ENCODE assay signal across 10 mouse cellular contexts in genomic region chr17:46874133-46874532, GRCm38 (mm10). TPM values are rescaled to one million over a fixed set of nuclear protein-coding genes. Genes with fewer than 3 reads are reported as not detected.
DNase-seq lines count a peak whose midpoint lies in the region; ATAC-seq lines count a peak whose summit lies in the region.
"Had no signal": no experiment of that assay in that cellular context is flagged by ENCODE, and none has a peak within 500 bp of the region (broad histone marks: within the 10 kb centered on the region; RNA-seq: fewer than 3 reads in every experiment).

No protein-coding gene starts in this region.

- peaks cover 35% of the 10 kb centered on the region for H3K4me1 ChIP-seq in hindbrain, embryonic 10.5 days (replicated peaks)
- no peaks in the 10 kb centered on the region; the same call in 1 of the 2 replicates for H3K4me1 ChIP-seq in hindbrain, embryonic 11.5 days (replicated peaks; ENCODE audit: control insufficient read depth, insufficient read depth, low read length)
- H3K4me1 ChIP-seq in heart, embryonic 11.5 days (ENCODE audit: control insufficient read depth, insufficient read depth, low read length): peaks cover 16% of the 10 kb centered on the region
- peaks cover 20% of the 10 kb centered on the region for H3K4me1 ChIP-seq in midbrain, embryonic 10.5 days

- DNase-seq in hindbrain, embryonic 10.5 days (ENCODE audit: low spot score): no peak
- no peak for DNase-seq in hindbrain, embryonic 11.5 days (ENCODE audit: low spot score)
- DNase-seq in NIH3T3 (ENCODE audit: low read depth): peak; percentile 79
- DNase-seq in kidney, postnatal 25 days: peak; percentile 48 to 73
- DNase-seq in natural killer cell, adult 2 months (ENCODE audit: low spot score in 2 of 2): no peak
- DNase-seq in midbrain, embryonic 10.5 days (ENCODE audit: low spot score): no peak
- DNase-seq in layer of hippocampus, adult 18-20 months (ENCODE audit: low spot score in 2 of 2): no peak

- H3K27ac ChIP-seq in hindbrain, embryonic 10.5 days: peak overlapping the region; percentile 29; the same call in 1 of the 2 replicates
- no peak overlapping the region for H3K27ac ChIP-seq in hindbrain, embryonic 11.5 days (ENCODE audit: low read depth, low read length)
- H3K27ac ChIP-seq in heart, embryonic 11.5 days (ENCODE audit: low read depth, low read length): peak overlapping the region; percentile 79
- no peak overlapping the region for H3K27ac ChIP-seq in midbrain, embryonic 10.5 days (replicated peaks)

- H3K4me3 ChIP-seq in hindbrain, embryonic 10.5 days: no peak overlapping the region
- no peak overlapping the region for H3K4me3 ChIP-seq in hindbrain, embryonic 11.5 days (ENCODE audit: low read depth, low read length)
- H3K4me3 ChIP-seq in heart, embryonic 11.5 days (ENCODE audit: low read depth, low read length): no peak overlapping the region
- H3K4me3 ChIP-seq in midbrain, embryonic 10.5 days: no peak overlapping the region

- H3K27me3 ChIP-seq in hindbrain, embryonic 10.5 days (ENCODE audit: insufficient read depth, poor library complexity, severe bottlenecking): no peaks in the 10 kb centered on the region
- H3K27me3 ChIP-seq in hindbrain, embryonic 11.5 days (ENCODE audit: control insufficient read depth, insufficient read depth, low read length): no peaks in the 10 kb centered on the region
- no peaks in the 10 kb centered on the region for H3K27me3 ChIP-seq in heart, embryonic 11.5 days (ENCODE audit: control insufficient read depth, insufficient read depth, low read length)
- H3K27me3 ChIP-seq in midbrain, embryonic 10.5 days (ENCODE audit: low read depth, poor library complexity, severe bottlenecking): no peaks in the 10 kb centered on the region

- no peak overlapping the region for H3K4me2 ChIP-seq in hindbrain, embryonic 11.5 days (replicated peaks; ENCODE audit: low read depth, low read length)
- peak overlapping the region; percentile 49 for H3K4me2 ChIP-seq in heart, embryonic 11.5 days

- H3K9me3 ChIP-seq in hindbrain, embryonic 10.5 days: no peaks in the 10 kb centered on the region
- no peaks in the 10 kb centered on the region for H3K9me3 ChIP-seq in hindbrain, embryonic 11.5 days (ENCODE audit: control insufficient read depth, low read length)
- H3K9me3 ChIP-seq in heart, embryonic 11.5 days (replicated peaks; ENCODE audit: control insufficient read depth, low read length): no peaks in the 10 kb centered on the region
- no peaks in the 10 kb centered on the region for H3K9me3 ChIP-seq in midbrain, embryonic 10.5 days (replicated peaks)

- no peak for ATAC-seq in hindbrain, embryonic 11.5 days (ENCODE audit: low FRiP score)
- peak; percentile 64; the same call in 1 of the 2 replicates for ATAC-seq in heart, embryonic 11.5 days (replicated peaks; ENCODE audit: insufficient number of reproducible peaks, low FRiP score, low TSS enrichment)

- no peaks in the 10 kb centered on the region for H3K36me3 ChIP-seq in hindbrain, embryonic 10.5 days
- no peaks in the 10 kb centered on the region for H3K36me3 ChIP-seq in hindbrain, embryonic 11.5 days (ENCODE audit: control insufficient read depth, insufficient read depth, low read length)
- no peaks in the 10 kb centered on the region for H3K36me3 ChIP-seq in heart, embryonic 11.5 days (ENCODE audit: control insufficient read depth, insufficient read depth, low read length)
- no peaks in the 10 kb centered on the region for H3K36me3 ChIP-seq in midbrain, embryonic 10.5 days

- 62% methylated on average over 10 of the region's 10 CpGs for WGBS in hindbrain, embryonic 10.5 days
- 45% methylated on average over 10 of the region's 10 CpGs for WGBS in hindbrain, embryonic 11.5 days
- WGBS in heart, embryonic 11.5 days (ENCODE audit: insufficient replicate concordance): 6% methylated on average over 10 of the region's 10 CpGs
- WGBS in midbrain, embryonic 10.5 days: 68% methylated on average over 10 of the region's 10 CpGs

- no peak overlapping the region for H3K9ac ChIP-seq in hindbrain, embryonic 11.5 days (ENCODE audit: low read depth, low read length)
- H3K9ac ChIP-seq in heart, embryonic 11.5 days (ENCODE audit: low read depth, low read length): no peak overlapping the region

RNA-seq across cellular contexts. Expression of gene Bicral, which starts 15.9 kb away (rescaled TPM):
- polyA plus RNA-seq in hindbrain, embryonic 10.5 days (2016; fragmentation: Nextera tagmentation; extraction: Ambion mirVana): 3.8 and 4.2 TPM in 2 replicates
- polyA plus RNA-seq in hindbrain, embryonic 11.5 days (2014; fragmentation: Nextera tagmentation; extraction: Ambion mirVana): 5.5 and 7.1 TPM in 2 replicates
- 4.1 and 4.9 TPM in 2 replicates for polyA plus RNA-seq in heart, embryonic 11.5 days (2014; fragmentation: Nextera tagmentation; extraction: Ambion mirVana)
- polyA plus RNA-seq in midbrain, embryonic 10.5 days (2016; fragmentation: Nextera tagmentation; extraction: Ambion mirVana): 3.1 and 4.4 TPM in 2 replicates
- total RNA-seq in layer of hippocampus, adult 18-20 months (2021): 10 to 100 TPM; 61.5 to 65.7 TPM

RNA-seq across cellular contexts. Expression of gene Tbcc, which starts 16.4 kb away (rescaled TPM):
- 55.1 and 80.2 TPM in 2 replicates for polyA plus RNA-seq in hindbrain, embryonic 10.5 days (2016; fragmentation: Nextera tagmentation; extraction: Ambion mirVana)
- polyA plus RNA-seq in hindbrain, embryonic 11.5 days (2014; fragmentation: Nextera tagmentation; extraction: Ambion mirVana): 74.1 and 84.3 TPM in 2 replicates
- polyA plus RNA-seq in heart, embryonic 11.5 days (2014; fragmentation: Nextera tagmentation; extraction: Ambion mirVana): 53.4 and 54.1 TPM in 2 replicates
- 55.9 and 57.7 TPM in 2 replicates for polyA plus RNA-seq in midbrain, embryonic 10.5 days (2016; fragmentation: Nextera tagmentation; extraction: Ambion mirVana)
- 10 to 100 TPM; 29.9 to 30.2 TPM for total RNA-seq in layer of hippocampus, adult 18-20 months (2021)

RNA-seq across cellular contexts. Expression of gene Prph2, which starts 36.1 kb away (rescaled TPM):
- not detected in 2 replicates for polyA plus RNA-seq in hindbrain, embryonic 10.5 days (2016; fragmentation: Nextera tagmentation; extraction: Ambion mirVana)
- not detected in 2 replicates for polyA plus RNA-seq in hindbrain, embryonic 11.5 days (2014; fragmentation: Nextera tagmentation; extraction: Ambion mirVana)
- not detected in 2 replicates for polyA plus RNA-seq in heart, embryonic 11.5 days (2014; fragmentation: Nextera tagmentation; extraction: Ambion mirVana)
- polyA plus RNA-seq in midbrain, embryonic 10.5 days (2016; fragmentation: Nextera tagmentation; extraction: Ambion mirVana): not detected in 2 replicates
- not detected for total RNA-seq in layer of hippocampus, adult 18-20 months (2021)
- total RNA-seq: gastrocnemius, postnatal 36 days; neutrophil, adult 5-6 weeks had no signal

Comparison
In these comparisons a context has a peak if more than half of its experiments do, and no peak if none do; other contexts are left out.
1. H3K27ac ChIP-seq: peak in hindbrain, embryonic 10.5 days (single experiment) and heart, embryonic 11.5 days (single experiment); none in hindbrain, embryonic 11.5 days (single experiment) and midbrain, embryonic 10.5 days (single experiment).
2. DNase-seq: peak in NIH3T3 (single experiment) and kidney, postnatal 25 days (2 of 2); none in hindbrain, embryonic 10.5 days (single experiment), hindbrain, embryonic 11.5 days (single experiment), natural killer cell, adult 2 months (0 of 2), midbrain, embryonic 10.5 days (single experiment) and layer of hippocampus, adult 18-20 months (0 of 2).